Mouse (Mus musculus): Measurements from ENCODE around the gene Dnah14.

Dnah14 gene

GRCm38 (mm10) chr1:181576322-181576721 lies at the start of gene Dnah14:
Dnah14 (plus strand) TSS chr1:181576559.
- DNase-seq (ENCODE audit: low spot score): no peak

- peak; percentile 65 for DNase-seq (ENCODE audit: low spot score)
These were observed 47.0 kb upstream of the Dnah14 start for GRCm38 (mm10) chr1:181529368-181529767.

GRCm38 (mm10) chr1:181535165-181535873 lies 41.0 kb upstream of the Dnah14 start:
- DNase-seq (ENCODE audit: low spot score): no peak

- no peak for DNase-seq (ENCODE audit: low spot score)
These were observed 38.5 kb upstream of the Dnah14 start for GRCm38 (mm10) chr1:181537627-181538525.

GRCm38 (mm10) chr1:181539846-181540769 lies 36.3 kb upstream of the Dnah14 start:
- no peak for DNase-seq (ENCODE audit: low spot score)

- peak; percentile 25 for DNase-seq (ENCODE audit: low spot score)
These were observed 32.5 kb upstream of the Dnah14 start for GRCm38 (mm10) chr1:181543711-181544383.

GRCm38 (mm10) chr1:181545044-181545772 lies 31.2 kb upstream of the Dnah14 start:
- DNase-seq (ENCODE audit: low spot score): peak; percentile 39

GRCm38 (mm10) chr1:181549987-181550386 lies 26.4 kb upstream of the Dnah14 start:
- DNase-seq (ENCODE audit: low spot score): no peak

GRCm38 (mm10) chr1:181550826-181551225 lies 25.5 kb upstream of the Dnah14 start:
- no peak for DNase-seq (ENCODE audit: low spot score)

GRCm38 (mm10) chr1:181552533-181553410 lies 23.6 kb upstream of the Dnah14 start:
- no peak for DNase-seq (ENCODE audit: low spot score)

GRCm38 (mm10) chr1:181555475-181555874 lies 20.9 kb upstream of the Dnah14 start:
- DNase-seq (ENCODE audit: low spot score): no peak

- DNase-seq (ENCODE audit: low spot score): no peak
These were observed 16.7 kb upstream of the Dnah14 start for GRCm38 (mm10) chr1:181559655-181560054.

- no peak for DNase-seq (ENCODE audit: low spot score)
These were observed 16.0 kb upstream of the Dnah14 start for GRCm38 (mm10) chr1:181560325-181560724.

GRCm38 (mm10) chr1:181560896-181561767 lies 15.2 kb upstream of the Dnah14 start:
- no peak for DNase-seq (ENCODE audit: low spot score)

GRCm38 (mm10) chr1:181561768-181562444 lies 14.5 kb upstream of the Dnah14 start:
- DNase-seq (ENCODE audit: low spot score): no peak

- no peak for DNase-seq (ENCODE audit: low spot score)
These were observed 6.9 kb upstream of the Dnah14 start for GRCm38 (mm10) chr1:181569447-181569846.

- DNase-seq (ENCODE audit: low spot score): no peak
These were observed 6.8 kb downstream of the Dnah14 start for GRCm38 (mm10) chr1:181583152-181583551.

GRCm38 (mm10) chr1:181589116-181589515 lies 12.8 kb downstream of the Dnah14 start:
- no peak for DNase-seq (ENCODE audit: low spot score)
